Comparison of ENCODE assay signal across 8 mouse cellular contexts in the genomic region with DNA sequence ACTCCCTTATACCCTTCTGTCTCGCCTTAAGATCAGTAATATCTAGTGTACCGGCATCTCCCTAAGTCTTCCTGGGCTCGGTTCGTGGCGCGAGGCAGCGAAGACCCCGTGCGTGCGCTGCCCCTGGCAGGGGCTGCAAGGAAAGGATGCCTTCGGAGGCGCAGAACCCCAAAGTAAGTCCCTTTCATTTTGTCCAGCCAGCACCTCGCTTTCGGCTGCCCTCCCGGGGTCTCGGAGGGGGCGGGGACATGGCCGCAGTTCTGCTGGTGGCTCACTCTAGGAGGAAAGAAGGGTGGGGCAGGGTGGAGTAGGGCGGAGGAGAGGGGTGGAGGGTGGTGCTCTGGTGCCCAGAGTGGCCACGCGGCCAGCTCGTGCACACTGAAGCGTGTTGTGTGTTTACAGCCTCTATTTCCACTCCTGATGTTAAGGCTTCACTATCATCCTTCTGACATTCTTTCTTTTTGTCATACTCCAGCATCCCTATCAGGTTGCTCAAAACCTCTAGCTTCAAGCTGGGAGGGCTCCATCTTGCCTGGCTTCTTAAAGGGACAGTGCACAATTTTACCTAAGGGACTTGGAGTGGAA. TPM values are rescaled to one million over a fixed set of nuclear protein-coding genes. Genes with fewer than 3 reads are reported as not detected.
DNase-seq lines count a peak whose midpoint lies in the region; ATAC-seq and TF ChIP-seq lines count a peak whose summit lies in the region.

No protein-coding gene starts in this region.

- intact Hi-C loops in left cerebral cortex, postnatal 36 days (cut with DNase I): loop anchor here (10.0 kb wide), 1 partner anchor 117 kb away; no protein-coding TSS in a partner anchor

- H3K4me1 ChIP-seq in cerebellum, adult 2 months (ENCODE audit: control insufficient read depth, insufficient read depth, low read length): no peaks in the 10 kb centered on the region
- no peaks in the 10 kb centered on the region for H3K4me1 ChIP-seq in forebrain, embryonic 16.5 days (replicated peaks; ENCODE audit: control insufficient read depth, insufficient read depth, low read length)
- H3K4me1 ChIP-seq in intestine, embryonic 14.5 days (replicated peaks; ENCODE audit: control insufficient read depth, insufficient read depth, low read length): no peaks in the 10 kb centered on the region
- no peaks in the 10 kb centered on the region for H3K4me1 ChIP-seq in midbrain, embryonic 11.5 days (ENCODE audit: control insufficient read depth, insufficient read depth, low read length)

- no peaks in the 10 kb centered on the region for H3K9me3 ChIP-seq in forebrain, embryonic 16.5 days (ENCODE audit: control insufficient read depth, low read length)
- H3K9me3 ChIP-seq in intestine, embryonic 14.5 days (ENCODE audit: control insufficient read depth, low read length): no peaks in the 10 kb centered on the region
- no peaks in the 10 kb centered on the region for H3K9me3 ChIP-seq in midbrain, embryonic 11.5 days (ENCODE audit: control insufficient read depth, low read length)

- H3K27me3 ChIP-seq in cerebellum, adult 2 months (ENCODE audit: control insufficient read depth, insufficient read depth, low read length): no peaks in the 10 kb centered on the region
- no peaks in the 10 kb centered on the region; the same call in 1 of the 2 replicates for H3K27me3 ChIP-seq in forebrain, embryonic 16.5 days (replicated peaks; ENCODE audit: control insufficient read depth, insufficient read depth, low read length)
- no peaks in the 10 kb centered on the region for H3K27me3 ChIP-seq in intestine, embryonic 14.5 days (replicated peaks; ENCODE audit: control insufficient read depth, insufficient read depth, low read length)
- no peaks in the 10 kb centered on the region for H3K27me3 ChIP-seq in midbrain, embryonic 11.5 days (ENCODE audit: control insufficient read depth, insufficient read depth, low read length)

- peak overlapping the region; percentile 74 for H3K9ac ChIP-seq in forebrain, embryonic 16.5 days (replicated peaks; ENCODE audit: low read depth, low read length)
- peak overlapping the region; percentile 34; the same call in 1 of the 2 replicates for H3K9ac ChIP-seq in intestine, embryonic 14.5 days (ENCODE audit: low read length)
- H3K9ac ChIP-seq in midbrain, embryonic 11.5 days (ENCODE audit: low read length): peak overlapping the region; percentile 59

- peak overlapping the region; percentile 59 for H3K4me2 ChIP-seq in forebrain, embryonic 16.5 days (ENCODE audit: low read length)
- peak overlapping the region; percentile 61 for H3K4me2 ChIP-seq in intestine, embryonic 14.5 days (ENCODE audit: low read length)
- peak overlapping the region; percentile 50 for H3K4me2 ChIP-seq in midbrain, embryonic 11.5 days

- H3K4me3 ChIP-seq in cerebellum, adult 2 months (replicated peaks; ENCODE audit: insufficient read depth, low read depth, low read length): peak overlapping the region; percentile 75
- peak overlapping the region; percentile 64 for H3K4me3 ChIP-seq in forebrain, embryonic 16.5 days (replicated peaks; ENCODE audit: low read length)
- peak overlapping the region; percentile 40 for H3K4me3 ChIP-seq in intestine, embryonic 14.5 days (ENCODE audit: low read depth, low read length)
- H3K4me3 ChIP-seq in midbrain, embryonic 11.5 days (ENCODE audit: low read depth, low read length): peak overlapping the region; percentile 52

- peak; percentile 90 for ATAC-seq in forebrain, embryonic 16.5 days
- ATAC-seq in intestine, embryonic 14.5 days (replicated peaks; ENCODE audit: low FRiP score, low TSS enrichment, low read depth): peak; percentile 66; the same call in 1 of the 2 replicates
- ATAC-seq in midbrain, embryonic 11.5 days (ENCODE audit: low FRiP score): peak; percentile 94

- 0 out of 2 replicates have a peak, but pooled peaks have one; percentile 12 for TF ChIP-seq POLR2A in cerebellum, adult 2 months (IDR thresholded peaks at IDR 0.05; ENCODE audit: borderline replicate concordance, insufficient read depth, low read length)

- 8% methylated on average over 23 of the region's 23 CpGs for WGBS in cerebellum, adult 2 months
- WGBS in forebrain, embryonic 16.5 days: 29% methylated on average over 23 of the region's 23 CpGs
- 13% methylated on average over 23 of the region's 23 CpGs for WGBS in intestine, embryonic 14.5 days
- WGBS in midbrain, embryonic 11.5 days: 16% methylated on average over 23 of the region's 23 CpGs

- DNase-seq in adrenal gland, adult (ENCODE audit: inconsistent age in 2 of 2, low spot score in 1 of 2): peak; percentile 3 to 50
- DNase-seq in adrenal gland, adult 8-10 months: no peak
- DNase-seq in cerebellum, adult 2 months: peak; percentile 57 to 62
- peak; percentile 56 for DNase-seq in intestine, embryonic 14.5 days (ENCODE audit: low spot score)
- DNase-seq in left cerebral cortex, postnatal 36 days (ENCODE audit: low spot score in 2 of 2): peak; percentile 29 to 44
- DNase-seq in midbrain, embryonic 11.5 days (ENCODE audit: low spot score, missing footprints): peak; percentile 91
- peak; percentile 1 for DNase-seq in spleen, postnatal 36 days (ENCODE audit: low spot score in 2 of 2)

- TF ChIP-seq CTCF in cerebellum, adult 2 months (IDR thresholded peaks at IDR 0.05; ENCODE audit: borderline replicate concordance, insufficient read depth, low read depth, low read length): no peak

- peak overlapping the region; percentile 29; the same call in 1 of the 2 replicates for H3K27ac ChIP-seq in cerebellum, adult 2 months (ENCODE audit: insufficient read depth, low read length)
- peak overlapping the region; percentile 81 for H3K27ac ChIP-seq in forebrain, embryonic 16.5 days (ENCODE audit: low read length)
- H3K27ac ChIP-seq in intestine, embryonic 14.5 days (ENCODE audit: low read depth): no peak overlapping the region
- H3K27ac ChIP-seq in midbrain, embryonic 11.5 days (ENCODE audit: low read depth, low read length): no peak overlapping the region

- H3K36me3 ChIP-seq in forebrain, embryonic 16.5 days (ENCODE audit: control insufficient read depth, insufficient read depth): no peaks in the 10 kb centered on the region
- no peaks in the 10 kb centered on the region for H3K36me3 ChIP-seq in intestine, embryonic 14.5 days (ENCODE audit: control insufficient read depth, insufficient read depth, low read length)
- no peaks in the 10 kb centered on the region for H3K36me3 ChIP-seq in midbrain, embryonic 11.5 days (ENCODE audit: control insufficient read depth, insufficient read depth, low read length)

RNA-seq across cellular contexts. Expression of a gene that starts 0.7 kb away (rescaled TPM):
- 1 to 10 TPM in 1 of 4 experiments, under 1 TPM in 3; 0.56 to 1.3 (median 0.60) TPM for total RNA-seq in adrenal gland, adult 8-10 months (2022)
- 1.1 and 1.6 TPM in 2 replicates for polyA plus RNA-seq in cerebellum, adult 2 months (2012; rRNA removed)
- polyA plus RNA-seq in forebrain, embryonic 16.5 days (2015; fragmentation: Nextera tagmentation; extraction: Ambion mirVana): 8.5 and 8.6 TPM in 2 replicates
- 0.75 and 0.99 TPM in 2 replicates for polyA plus RNA-seq in intestine, embryonic 14.5 days (2014; fragmentation: Nextera tagmentation; extraction: Ambion mirVana)
- total RNA-seq in left cerebral cortex, postnatal 36 days (2021): 1 to 10 TPM; 4.1 to 4.3 TPM
- 1.8 and 4.1 TPM in 2 replicates for polyA plus RNA-seq in midbrain, embryonic 11.5 days (2014; fragmentation: Nextera tagmentation; extraction: Ambion mirVana)

Comparison
In these comparisons a context has a peak if more than half of its experiments do, and no peak if none do; other contexts are left out.
1. H3K27ac ChIP-seq: peak in cerebellum, adult 2 months (single experiment) and forebrain, embryonic 16.5 days (single experiment); none in intestine, embryonic 14.5 days (single experiment) and midbrain, embryonic 11.5 days (single experiment).
2. Peak in every context shown above with its lines, with median percentiles within 50 percentile points of each other: H3K4me3 ChIP-seq, ATAC-seq, H3K4me2 ChIP-seq and H3K9ac ChIP-seq.